Mouse (Mus musculus): ENCODE measurements around the gene Olfr575. TPM values are rescaled to one million over a fixed set of nuclear protein-coding genes. Genes with fewer than 3 reads are reported as not detected.

Olfr575 gene
- total and polyA plus RNA-seq, 3 experiments: not detected

- Histone ChIP-seq H3K79me2 (replicated peaks; ENCODE audit: control insufficient read depth, extremely low read depth, insufficient read depth, poor library complexity, severe bottlenecking) (no peaks in the 10 kb centered on the region), H3K4me3 (replicated peaks in 1 of 3; ENCODE audit: low read depth in 2 of 3, low read length in 2 of 3, poor library complexity in 1 of 3) (no peak within 1 kb of the TSS), H3K4me1 (ENCODE audit: control insufficient read depth in 1 of 2, insufficient read depth in 2 of 2) (no peaks in the 10 kb centered on the region), H3K4me2 (ENCODE audit: insufficient read depth, low read depth, poor library complexity, severe bottlenecking) (no peak within 1 kb of the TSS), H3K36me3 (replicated peaks in 1 of 2; ENCODE audit: control insufficient read depth in 1 of 2, insufficient read depth in 1 of 2, low read length in 1 of 2) (no peaks in the 10 kb centered on the region), H3K27me3 (replicated peaks) (no peaks in the 10 kb centered on the region), H3K9me3 (replicated peaks; ENCODE audit: low read length) (no peaks in the 10 kb centered on the region), H3K9ac (ENCODE audit: insufficient read depth, low read depth) (no peak within 1 kb of the TSS), H3K27ac (ENCODE audit: insufficient read depth, low read depth) (no peak within 1 kb of the TSS)
- no peak for TF ChIP-seq MAX (IDR thresholded peaks at IDR 0.05; ENCODE audit: low read length)
- TF ChIP-seq ZMIZ1 (IDR thresholded peaks at IDR 0.05; ENCODE audit: low read depth, low read length): no peak
- TF ChIP-seq RAD21 (IDR thresholded peaks at IDR 0.05; ENCODE audit: low read depth, low read length): no peak
- TF ChIP-seq TCF12 (IDR thresholded peaks at IDR 0.05; ENCODE audit: low read depth, low read length): no peak
- TF ChIP-seq E2F4 (IDR thresholded peaks at IDR 0.05; ENCODE audit: insufficient replicate concordance, low read depth, low read length): no peak
- DNase-seq (ENCODE audit: extremely low read depth): no peak
- dilution Hi-C loops (cut with MboI; ENCODE audit: extremely low pct_ligation_motif_present, extremely low pct_unique_long_range_greater_than_20kb, low sequenced_read_pairs) (no loop called here), in situ Hi-C loops (cut with MboI; ENCODE audit: low pct_ligation_motif_present, low pct_unique_long_range_greater_than_20kb, low sequenced_read_pairs) (no loop called here)
Measured at GRCm38 (mm10) chr7:102942475-102942874, 16.1 kb downstream of the Olfr575 start, which contains the start of gene Olfr573-ps1. Olfr573-ps1 (minus strand) TSS chr7:102942575.

GRCm38 (mm10) chr7:102927105-102927504 is 31.5 kb downstream of the Olfr575 start:
- dilution Hi-C loops (cut with MboI; ENCODE audit: extremely low pct_ligation_motif_present, extremely low pct_unique_long_range_greater_than_20kb, low sequenced_read_pairs): no loop called here
- DNase-seq (ENCODE audit: extremely low read depth): no peak
- Histone ChIP-seq H3K4me3 (replicated peaks in 1 of 3; ENCODE audit: low read depth in 2 of 3, low read length in 2 of 3, poor library complexity in 1 of 3) (no peak overlapping the region), H3K4me1 (ENCODE audit: control insufficient read depth in 1 of 2, insufficient read depth in 2 of 2) (no peaks in the 10 kb centered on the region), H3K27ac (ENCODE audit: insufficient read depth, low read depth) (no peak overlapping the region), H3K27me3 (replicated peaks) (no peaks in the 10 kb centered on the region), H3K9me3 (replicated peaks; ENCODE audit: low read length) (no peaks in the 10 kb centered on the region), H3K4me2 (ENCODE audit: insufficient read depth, low read depth, poor library complexity, severe bottlenecking) (no peak overlapping the region), H3K36me3 (replicated peaks in 1 of 2; ENCODE audit: control insufficient read depth in 1 of 2, insufficient read depth in 1 of 2, low read length in 1 of 2) (no peaks in the 10 kb centered on the region), H3K79me2 (replicated peaks; ENCODE audit: control insufficient read depth, extremely low read depth, insufficient read depth, poor library complexity, severe bottlenecking) (no peaks in the 10 kb centered on the region), H3K9ac (ENCODE audit: insufficient read depth, low read depth) (no peak overlapping the region)
- no peak for TF ChIP-seq PAX5 (IDR thresholded peaks at IDR 0.05; ENCODE audit: low read length)
- TF ChIP-seq USF2 (conservative IDR thresholded peaks at IDR 0.05; ENCODE audit: low read depth, low read length): no peak
- in situ Hi-C loops (cut with MboI; ENCODE audit: low pct_ligation_motif_present, low pct_unique_long_range_greater_than_20kb, low sequenced_read_pairs): no loop called here

GRCm38 (mm10) chr7:102924109-102924508 is 34.5 kb downstream of the Olfr575 start, which contains the start of gene Olfr572:
Olfr572 (plus strand) TSS chr7:102924409.
- H3K4me1 ChIP-seq (ENCODE audit: control insufficient read depth in 1 of 2, insufficient read depth in 2 of 2): no peaks in the 10 kb centered on the region
- H3K36me3 ChIP-seq (replicated peaks in 1 of 2; ENCODE audit: control insufficient read depth in 1 of 2, insufficient read depth in 1 of 2, low read length in 1 of 2): no peaks in the 10 kb centered on the region
- no peaks in the 10 kb centered on the region for H3K27me3 ChIP-seq (replicated peaks)
- H3K9ac ChIP-seq (ENCODE audit: insufficient read depth, low read depth): no peak within 1 kb of the TSS
- TF ChIP-seq KAT2A (IDR thresholded peaks at IDR 0.05; ENCODE audit: insufficient replicate concordance, low read length): no peak
- TF ChIP-seq ZC3H11A (IDR thresholded peaks at IDR 0.05; ENCODE audit: low read depth, low read length): no peak
- no peak for TF ChIP-seq UBTF (IDR thresholded peaks at IDR 0.05; ENCODE audit: low read depth, low read length)
- TF ChIP-seq JUN (IDR thresholded peaks at IDR 0.05; ENCODE audit: insufficient read depth, low read depth, low read length): no peak
- no peak for TF ChIP-seq POLR2AphosphoS2 (IDR thresholded peaks at IDR 0.05; ENCODE audit: low read depth, low read length)
- no peak for TF ChIP-seq ETS1 (conservative IDR thresholded peaks at IDR 0.05; ENCODE audit: low read depth, low read length)
- no peak for TF ChIP-seq TBP (conservative IDR thresholded peaks at IDR 0.05; ENCODE audit: low read depth, low read length)
- H3K4me3 ChIP-seq (replicated peaks in 1 of 3; ENCODE audit: low read depth in 2 of 3, low read length in 2 of 3, poor library complexity in 1 of 3): no peak within 1 kb of the TSS
- no peaks in the 10 kb centered on the region for H3K79me2 ChIP-seq (replicated peaks; ENCODE audit: control insufficient read depth, extremely low read depth, insufficient read depth, poor library complexity, severe bottlenecking)
- no peaks in the 10 kb centered on the region for H3K9me3 ChIP-seq (replicated peaks; ENCODE audit: low read length)
- DNase-seq (ENCODE audit: extremely low read depth): no peak
- dilution Hi-C loops (cut with MboI; ENCODE audit: extremely low pct_ligation_motif_present, extremely low pct_unique_long_range_greater_than_20kb, low sequenced_read_pairs) (no loop called here), in situ Hi-C loops (cut with MboI; ENCODE audit: low pct_ligation_motif_present, low pct_unique_long_range_greater_than_20kb, low sequenced_read_pairs) (no loop called here)
- H3K4me2 ChIP-seq (ENCODE audit: insufficient read depth, low read depth, poor library complexity, severe bottlenecking): no peak within 1 kb of the TSS
- no peak within 1 kb of the TSS for H3K27ac ChIP-seq (ENCODE audit: insufficient read depth, low read depth)

Measured in CH12.LX (cell line).